Mouse (Mus musculus) kidney, postnatal 4 days (tissue): Measurements from ENCODE around the gene Cpt1b.
A peak's percentile ranks its signal among the peaks of the same experiment; 100 is the strongest.

Source experiments
- DNase-seq, 2 experiments: peaks; one replicate each; pipeline ENCODE4 v3.0.0; 2021; ENCODE audit warnings: mixed read lengths in 2 of 2

Gene Cpt1b

DNA sequence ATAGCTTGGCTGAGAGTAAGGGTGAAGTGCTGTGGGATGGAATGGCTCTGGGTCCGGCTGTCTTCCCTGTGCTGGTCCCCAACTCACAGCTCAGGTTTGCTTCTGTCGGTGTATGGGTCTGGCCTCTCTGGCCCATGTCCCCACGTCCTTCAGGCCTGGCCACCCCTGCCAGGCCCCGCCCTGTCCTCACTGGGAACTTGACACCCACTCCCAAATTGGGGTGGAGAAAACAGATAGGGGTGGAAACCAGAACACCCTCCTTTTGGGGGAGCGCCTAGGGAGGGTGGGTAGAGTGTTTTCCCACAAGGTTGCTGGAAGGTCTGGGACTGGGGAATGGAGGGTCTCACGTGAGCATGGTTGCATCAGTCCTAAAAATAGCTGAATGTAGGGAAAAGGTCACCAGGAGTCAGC lies at the start of gene Cpt1b:
TSS of gene Cpt1b (minus strand) at position 153 of the 411 bp plus-strand sequence.
- peak; percentile 41 to 44 for DNase-seq

DNA sequence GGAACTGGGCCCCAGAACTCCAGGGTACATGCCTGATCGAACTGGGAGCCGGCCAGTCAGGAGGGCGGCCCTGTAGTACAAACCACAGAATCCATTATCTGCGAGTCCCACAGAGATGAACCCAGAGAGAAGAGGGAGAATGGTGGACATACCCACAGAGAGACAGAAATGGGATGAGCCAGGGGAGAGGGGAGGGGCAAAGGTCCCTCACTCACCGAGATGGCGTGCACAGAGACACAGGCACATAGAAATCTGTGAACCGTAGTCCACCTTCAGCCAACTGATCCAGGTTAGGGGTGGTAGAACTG lies 49.6 kb upstream of the Cpt1b start:
- DNase-seq: no peak

DNA sequence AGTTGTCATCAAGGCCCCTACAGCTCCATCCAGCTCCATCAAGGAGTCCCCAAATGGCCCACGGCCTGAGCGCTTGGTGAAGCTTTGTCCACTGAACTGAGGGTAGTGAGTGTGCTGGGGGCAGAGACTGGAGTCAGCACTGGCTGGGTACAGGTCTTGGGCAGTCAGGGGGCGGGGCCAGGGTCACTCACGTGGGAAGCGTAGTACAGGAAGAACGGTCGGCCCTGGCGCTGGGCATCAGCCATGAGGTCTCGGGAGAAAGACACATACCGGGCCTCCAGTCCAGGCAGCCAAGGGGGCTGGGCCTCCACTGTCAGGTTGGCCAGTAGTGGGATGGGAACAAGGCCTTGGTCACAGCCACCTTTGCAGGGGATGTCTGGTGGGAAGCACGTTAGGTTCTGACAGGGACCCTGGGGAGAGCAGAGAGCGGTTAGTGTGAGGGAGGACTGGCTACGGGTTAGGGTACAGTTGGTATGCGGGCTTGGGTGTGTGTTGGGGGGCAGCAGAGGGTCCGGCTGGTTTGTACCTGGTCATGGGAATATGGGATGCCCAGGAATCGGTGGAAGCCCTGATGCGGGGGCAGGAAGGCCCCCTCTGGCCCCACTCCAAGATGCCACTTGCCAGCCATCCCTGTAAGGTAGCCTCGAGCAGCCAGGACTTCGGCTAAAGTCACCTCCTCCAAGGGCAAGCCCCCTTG lies 49.1 kb upstream of the Cpt1b start:
- no peak for DNase-seq

GRCm38 (mm10) chr15:89473921-89474320 lies 48.3 kb upstream of the Cpt1b start:
- no peak for DNase-seq

- no peak for DNase-seq
Measured at GRCm38 (mm10) chr15:89473370-89473769, 47.7 kb upstream of the Cpt1b start.

DNA sequence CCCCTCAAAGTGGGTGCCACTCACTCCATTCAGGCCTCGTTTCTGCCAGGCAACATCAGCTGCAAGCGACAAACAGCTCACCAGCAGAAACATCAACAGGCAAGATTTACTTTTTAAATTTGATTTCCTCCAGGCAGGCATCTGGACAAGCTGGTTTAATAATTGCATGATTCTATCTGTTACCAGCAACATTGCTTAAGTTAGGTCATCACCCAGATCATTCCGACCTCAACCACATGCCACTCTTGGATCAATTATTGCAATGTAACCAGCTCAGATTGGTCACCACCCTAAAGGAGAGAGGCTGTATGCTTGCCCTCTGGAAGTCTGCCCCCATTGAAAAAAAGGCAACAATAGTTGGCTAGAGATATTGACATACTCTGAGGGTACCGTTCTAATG lies 45.8 kb upstream of the Cpt1b start:
- DNase-seq: no peak

DNA sequence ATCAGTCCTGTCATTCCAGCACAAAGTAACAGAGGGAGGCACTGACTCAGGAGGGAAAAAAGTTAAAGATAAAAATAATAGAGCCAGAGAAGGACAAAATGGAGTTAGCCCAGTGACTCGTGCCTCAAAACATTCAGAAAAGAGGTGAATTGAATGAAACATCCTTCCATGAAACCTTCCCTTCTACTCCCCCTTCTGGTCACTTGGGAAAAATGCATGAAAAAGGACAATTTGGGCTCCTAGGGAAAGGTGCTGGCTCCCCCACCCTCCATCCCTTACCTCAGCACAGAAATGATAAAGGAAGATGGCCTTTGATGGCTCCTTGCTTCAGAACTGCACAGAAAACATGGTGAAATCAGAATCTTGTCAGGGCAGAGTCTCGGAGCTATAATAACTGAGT lies 42.9 kb upstream of the Cpt1b start:
- DNase-seq: no peak

DNA sequence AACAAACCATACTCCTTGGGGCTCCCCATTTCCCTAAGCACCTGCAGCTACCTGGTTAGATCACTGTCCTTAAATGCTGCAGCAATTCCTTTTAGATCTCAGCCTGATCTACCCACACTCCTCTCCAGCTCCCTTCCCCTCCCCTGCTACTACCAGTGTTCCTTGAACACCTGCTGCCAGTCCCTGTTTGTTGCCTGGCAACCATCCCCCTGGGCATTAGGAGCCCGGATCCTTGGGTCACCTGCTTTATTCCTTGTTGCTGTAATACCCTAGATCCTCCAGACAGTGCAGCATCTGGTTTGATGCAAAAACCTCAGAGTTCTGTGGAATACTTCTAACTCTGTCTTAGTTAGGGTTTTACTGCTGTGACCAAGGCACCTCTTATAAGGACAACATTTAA lies 39.4 kb upstream of the Cpt1b start:
- DNase-seq: no peak

- peak; percentile 37 to 50 for DNase-seq
Measured at GRCm38 (mm10) chr15:89463334-89464235, 37.9 kb upstream of the Cpt1b start.

DNA sequence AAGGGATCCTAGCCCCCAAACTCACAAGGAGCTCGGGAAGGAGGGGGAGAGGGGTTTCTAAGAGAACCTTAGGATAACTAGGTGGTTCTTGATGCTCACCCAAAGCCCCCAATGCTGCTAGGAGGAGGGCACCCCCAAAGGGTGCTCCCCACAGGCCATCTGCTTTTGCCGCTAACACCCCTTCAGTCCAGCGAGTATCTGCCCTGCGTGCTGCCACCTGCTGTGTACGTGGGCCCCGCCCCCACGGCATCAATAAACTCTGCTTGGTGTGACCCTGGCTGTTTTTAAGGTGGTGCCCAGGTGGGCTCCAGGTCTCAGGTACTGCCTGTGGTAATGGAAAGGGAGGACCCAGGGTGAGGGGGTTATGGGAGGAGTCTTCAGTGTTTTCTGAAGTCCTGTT lies 36.5 kb upstream of the Cpt1b start:
- DNase-seq: no peak

- DNase-seq: no peak
Measured at GRCm38 (mm10) chr15:89461321-89461720, 35.7 kb upstream of the Cpt1b start.

DNA sequence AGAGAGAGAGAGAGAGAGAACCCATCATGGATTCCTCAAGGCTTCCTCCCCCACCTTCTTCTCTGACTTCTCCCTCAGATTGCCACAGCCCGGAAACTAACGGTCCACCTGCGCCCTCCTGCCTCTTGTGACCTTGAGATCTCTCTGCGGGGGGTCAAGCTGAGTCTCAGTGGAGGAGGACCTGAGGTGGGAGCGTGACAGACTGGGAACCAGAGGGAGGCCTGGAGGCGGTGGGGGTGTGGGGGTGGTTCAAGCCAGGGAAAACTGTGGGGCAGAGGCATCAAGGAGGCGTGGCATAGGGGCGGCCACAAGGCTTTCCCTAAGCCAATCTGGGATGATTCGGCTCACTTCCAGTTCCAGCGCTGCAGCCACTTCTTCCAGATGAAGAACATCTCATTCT lies 34.6 kb upstream of the Cpt1b start:
- no peak for DNase-seq

DNA sequence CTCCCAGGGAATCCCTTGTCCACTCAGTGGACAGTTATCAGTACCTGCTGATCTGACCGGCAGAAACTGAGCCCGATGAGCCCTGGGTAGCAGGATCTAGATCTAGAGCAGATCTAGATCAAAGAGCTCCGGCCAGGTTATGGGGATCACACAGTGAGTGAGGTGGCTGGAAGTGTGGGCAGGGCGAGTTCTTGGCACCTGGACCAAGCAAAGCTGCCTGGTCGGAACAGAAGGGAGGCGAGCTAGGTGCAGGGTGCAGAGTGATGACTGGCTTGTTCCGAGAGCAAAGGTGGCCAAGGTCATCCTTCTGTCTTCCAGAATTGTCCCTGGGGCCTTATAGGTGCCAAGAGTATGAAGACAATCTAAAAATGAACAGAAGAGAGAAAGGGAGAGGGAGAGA lies 34.2 kb upstream of the Cpt1b start:
- no peak for DNase-seq

- no peak for DNase-seq
Measured at GRCm38 (mm10) chr15:89458942-89459341, 33.3 kb upstream of the Cpt1b start.

- no peak for DNase-seq
Measured at GRCm38 (mm10) chr15:89455642-89456041, 30.0 kb upstream of the Cpt1b start.

DNA sequence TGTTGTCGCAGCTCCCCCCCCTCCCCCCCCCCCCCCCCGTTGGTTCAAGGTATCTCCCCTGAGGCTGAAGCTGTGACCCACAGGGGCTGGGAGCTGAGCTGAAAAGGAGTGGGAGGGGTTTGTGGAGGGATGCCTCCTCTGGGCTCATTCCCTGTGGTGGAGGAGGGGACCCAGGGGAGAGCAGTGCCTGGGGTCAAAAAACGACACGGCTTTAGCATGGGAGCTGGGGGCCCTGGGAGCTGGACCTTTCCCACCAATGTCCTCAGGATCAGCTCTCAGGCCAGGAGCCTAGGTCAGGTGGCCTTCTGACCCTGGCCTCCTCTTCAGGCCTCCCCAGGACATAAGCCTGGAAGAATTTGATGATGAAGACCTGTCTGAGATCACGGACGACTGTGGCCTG lies 29.2 kb upstream of the Cpt1b start:
- DNase-seq: no peak

DNA sequence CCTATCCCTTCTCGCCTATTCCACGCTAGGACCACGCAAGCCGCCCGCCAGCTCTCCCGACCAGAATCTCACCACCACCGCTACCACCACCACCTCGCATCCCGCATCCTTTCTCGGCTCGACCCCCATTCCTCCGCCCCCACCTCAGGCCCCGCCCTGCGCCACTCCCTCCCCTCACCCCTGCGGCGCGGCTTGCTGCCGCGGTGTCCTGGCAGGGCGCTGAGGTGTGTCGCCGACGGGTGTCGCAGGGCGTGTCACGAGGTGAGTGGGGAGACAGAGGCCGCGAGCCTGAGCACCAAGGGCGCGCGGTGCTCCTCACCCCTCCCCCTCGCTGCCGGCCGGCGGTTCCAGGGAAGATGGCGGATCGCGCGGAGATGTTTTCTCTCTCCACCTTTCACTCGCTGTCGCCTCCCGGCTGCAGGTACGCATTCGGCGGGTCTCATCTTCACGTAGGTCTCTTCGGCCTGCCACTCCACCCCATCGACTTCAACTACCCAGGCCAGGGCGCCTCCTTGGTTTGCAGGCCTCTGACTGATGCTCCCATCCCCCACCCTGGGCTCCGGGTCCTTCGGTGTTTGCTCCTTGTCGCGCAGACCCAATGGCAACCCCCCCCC lies 28.3 kb upstream of the Cpt1b start, which contains the start of gene Mapk8ip2:
TSS of gene Mapk8ip2 (plus strand) at position 49 of the 614 bp plus-strand sequence.
- peak in 1 of 2 experiments; percentile 33 for DNase-seq

- peak; percentile 89 to 90 for DNase-seq
Measured at GRCm38 (mm10) chr15:89452906-89453864, 27.5 kb upstream of the Cpt1b start.

GRCm38 (mm10) chr15:89442486-89443070 lies 16.9 kb upstream of the Cpt1b start:
- DNase-seq: no peak

GRCm38 (mm10) chr15:89435878-89436277 lies 10.2 kb upstream of the Cpt1b start:
- DNase-seq: no peak

DNA sequence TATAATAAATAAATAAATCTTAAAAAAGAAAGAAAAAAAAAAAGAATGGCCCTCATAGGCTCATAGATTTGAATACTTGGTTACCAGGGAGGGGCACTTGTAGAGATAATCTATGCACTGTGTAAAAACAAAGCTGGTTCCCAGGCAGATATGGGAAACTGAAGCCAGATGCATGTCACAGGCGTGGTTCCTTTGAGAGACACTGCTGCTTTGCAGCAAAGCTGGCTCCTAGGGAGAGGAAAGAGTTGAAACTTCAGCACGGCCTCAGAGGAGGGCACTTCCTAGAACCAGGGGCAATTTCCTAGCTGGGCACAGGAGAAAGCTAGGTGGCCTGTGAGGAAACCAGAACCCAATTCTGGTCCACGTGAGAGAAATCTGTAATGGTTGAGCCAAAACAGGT lies 8.5 kb upstream of the Cpt1b start:
- DNase-seq: no peak

GRCm38 (mm10) chr15:89432946-89433345 lies 7.3 kb upstream of the Cpt1b start:
- DNase-seq: no peak
